Mouse (Mus musculus): ENCODE measurements around the gene Arhgef1.
"Not testable (repeated sequence)": the region's sequence is repeated elsewhere in the genome, so short reads cannot be mapped to it uniquely, and the experiment has no call there.

DNA sequence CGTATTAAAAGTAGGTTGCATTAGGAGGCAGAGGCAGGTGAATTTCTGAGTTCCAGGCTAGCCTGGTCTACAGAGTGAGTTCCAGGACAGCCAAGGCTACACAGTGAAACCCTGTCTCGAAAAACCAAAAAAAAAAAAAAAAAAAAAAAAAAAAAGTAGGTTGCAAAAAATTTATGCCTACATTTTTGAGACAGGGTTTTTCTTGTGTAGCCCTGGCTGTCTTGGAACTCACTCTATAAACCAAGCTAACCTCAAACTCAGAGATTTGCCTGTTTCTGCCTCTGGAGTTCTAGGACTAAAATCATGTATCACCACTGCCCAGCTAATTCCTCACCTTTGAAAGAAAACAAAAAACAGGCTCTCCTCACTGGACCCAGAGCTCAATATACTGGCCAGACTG, 7.0 kb upstream of the Arhgef1 start:
- TF ChIP-seq CTCF (conservative IDR thresholded peaks at IDR 0.05 in 1 of 2, IDR thresholded peaks at IDR 0.05 in 1 of 2; ENCODE audit: low read depth in 2 of 2, low read length in 2 of 2); BHLHE40 (IDR thresholded peaks at IDR 0.05; ENCODE audit: low read depth, low read length); ELF1 (IDR thresholded peaks at IDR 0.05; ENCODE audit: low read depth, low read length); UBTF (IDR thresholded peaks at IDR 0.05; ENCODE audit: low read depth, low read length); RCOR1 (conservative IDR thresholded peaks at IDR 0.05; ENCODE audit: low read depth, low read length); JUN (IDR thresholded peaks at IDR 0.05; ENCODE audit: insufficient read depth, low read depth, low read length): not testable (repeated sequence)

All from CH12.LX (cell line).